Mouse (Mus musculus) MEL (cell line): ENCODE data around the gene Gm6899. TPM values are rescaled to one million over a fixed set of nuclear protein-coding genes. Genes with fewer than 3 reads are reported as not detected.

Source experiments
- DNase-seq: peaks from one replicate; pipeline ENCODE4 v3.0.0; 2011; ENCODE audit warnings: low read depth, low spot score
- H3K27ac ChIP-seq: 2 replicates; pipeline ENCODE4 v1.5.1; 2012; ENCODE audit warnings: low read depth, mild to moderate bottlenecking, control low read depth, low read length, moderate library complexity; ENCODE audit not compliant: control insufficient read depth
- H3K27me3 ChIP-seq, 2 experiments: fragments of 150-350 bp in 1 of 2; sonication (generic) in 1 of 2; 2 replicates each; pipeline ENCODE4 v1.6.1; 2012; ENCODE audit warnings: low read length in 2 of 2, mild to moderate bottlenecking in 2 of 2, improper control_type of control experiment in 1 of 2, moderate library complexity in 1 of 2; ENCODE audit not compliant: insufficient read depth in 2 of 2, control insufficient read depth in 1 of 2
- H3K36me3 ChIP-seq, 2 experiments: 2 replicates each; pipeline ENCODE4 v1.6.1; 2012 to 2014; ENCODE audit warnings: low read length in 2 of 2, improper control_type of control experiment in 1 of 2, inconsistent platforms in 1 of 2, mild to moderate bottlenecking in 1 of 2; ENCODE audit not compliant: insufficient read depth in 2 of 2, control insufficient read depth in 1 of 2
- H3K4me1 ChIP-seq, 2 experiments: fragments of 150-350 bp in 1 of 2; sonication (generic) in 1 of 2; 2 replicates each; pipeline ENCODE4 v1.6.1; 2012; ENCODE audit warnings: low read length in 2 of 2, improper control_type of control experiment in 1 of 2, mild to moderate bottlenecking in 1 of 2; ENCODE audit not compliant: insufficient read depth in 2 of 2, control insufficient read depth in 1 of 2
- H3K4me3 ChIP-seq, 2 experiments: fragments of 150-350 bp in 1 of 2; sonication (generic) in 1 of 2; 2 replicates each; pipeline ENCODE4 v1.5.1; 2012; ENCODE audit warnings: low read depth in 2 of 2, low read length in 2 of 2, mild to moderate bottlenecking in 2 of 2, moderate library complexity in 2 of 2, control low read depth in 1 of 2, improper control_type of control experiment in 1 of 2; ENCODE audit not compliant: control insufficient read depth in 1 of 2, insufficient read depth in 1 of 2
- H3K79me2 ChIP-seq: 2 replicates; pipeline ENCODE4 v1.6.1; 2012; ENCODE audit warnings: mild to moderate bottlenecking, low read length, moderate library complexity; ENCODE audit not compliant: control insufficient read depth, poor library complexity, insufficient read depth
- H3K9ac ChIP-seq: 2 replicates; pipeline ENCODE4 v1.6.1; 2012; ENCODE audit warnings: low read depth, mild to moderate bottlenecking, control low read depth, low read length, moderate library complexity; ENCODE audit not compliant: control insufficient read depth, poor library complexity, severe bottlenecking
- H3K9me3 ChIP-seq: fragments of 150-350 bp; sonication (generic); replicated peaks from 2 replicates; pipeline ENCODE4 v1.6.1; 2012; ENCODE audit warnings: mild to moderate bottlenecking, low read length, improper control_type of control experiment, moderate library complexity; ENCODE audit not compliant: insufficient read depth
- BHLHE40 ChIP-seq: IDR thresholded peaks from 2 replicates; pipeline ENCODE4 v1.6.1; 2012; ENCODE audit warnings: low read depth, mild to moderate bottlenecking, inconsistent platforms, low read length, improper control_type of control experiment, borderline replicate concordance
- CHD1 ChIP-seq: IDR thresholded peaks from 2 replicates; pipeline ENCODE4 v1.6.1; 2012; ENCODE audit warnings: low read depth, mild to moderate bottlenecking, inconsistent platforms, low read length, improper control_type of control experiment
- E2F4 ChIP-seq: IDR thresholded peaks from 2 replicates; pipeline ENCODE4 v1.6.1; 2011; ENCODE audit warnings: low read depth, low read length, improper control_type of control experiment, borderline replicate concordance
- EP300 ChIP-seq, 2 experiments: IDR thresholded peaks; 2 replicates each; pipeline ENCODE4 v1.6.1; 2011; ENCODE audit warnings: improper control_type of control experiment in 2 of 2, low read length in 2 of 2, low read depth in 1 of 2, mild to moderate bottlenecking in 1 of 2
- GATA1 ChIP-seq: IDR thresholded peaks from 2 replicates; pipeline ENCODE4 v1.6.1; 2011; ENCODE audit warnings: low read depth, low read length, improper control_type of control experiment
- HCFC1 ChIP-seq: IDR thresholded peaks from 2 replicates; pipeline ENCODE4 v1.6.1; 2012; ENCODE audit warnings: low read depth, mild to moderate bottlenecking, inconsistent platforms, low read length, improper control_type of control experiment, moderate library complexity
- MEF2A ChIP-seq: IDR thresholded peaks from 2 replicates; pipeline ENCODE4 v1.6.1; 2014; ENCODE audit warnings: low read depth, mild to moderate bottlenecking, inconsistent platforms, low read length, improper control_type of control experiment; ENCODE audit not compliant: poor library complexity, insufficient replicate concordance, severe bottlenecking; ENCODE audit errors: extremely low read depth
- MXI1 ChIP-seq: IDR thresholded peaks from 2 replicates; pipeline ENCODE4 v1.6.1; 2011; ENCODE audit warnings: mild to moderate bottlenecking, low read depth, low read length, improper control_type of control experiment
- MYC ChIP-seq: IDR thresholded peaks from 2 replicates; pipeline ENCODE4 v1.6.1; 2011; ENCODE audit warnings: low read depth, mild to moderate bottlenecking, low read length, improper control_type of control experiment, moderate library complexity
- NELFE ChIP-seq: IDR thresholded peaks from 2 replicates; pipeline ENCODE4 v1.6.1; 2011; ENCODE audit warnings: low read depth, low read length, improper control_type of control experiment
- NRF1 ChIP-seq: IDR thresholded peaks from 2 replicates; pipeline ENCODE4 v1.6.1; 2014; ENCODE audit warnings: low read depth, mild to moderate bottlenecking, inconsistent platforms, low read length, improper control_type of control experiment, moderate library complexity; ENCODE audit not compliant: poor library complexity, insufficient read depth, severe bottlenecking
- POLR2A ChIP-seq, 2 experiments: IDR thresholded peaks; 2 replicates each; pipeline ENCODE4 v1.6.1; 2011 to 2012; ENCODE audit warnings: low read length in 2 of 2, mild to moderate bottlenecking in 2 of 2, control low read depth in 1 of 2, improper control_type of control experiment in 1 of 2, low read depth in 1 of 2, moderate library complexity in 1 of 2; ENCODE audit not compliant: control insufficient read depth in 1 of 2, insufficient read depth in 1 of 2, poor library complexity in 1 of 2
- POLR2AphosphoS5 ChIP-seq: IDR thresholded peaks from 2 replicates; pipeline ENCODE4 v1.6.1; 2012; ENCODE audit warnings: low read depth, borderline replicate concordance, mild to moderate bottlenecking, inconsistent platforms, low read length, moderate library complexity, mixed read lengths
- RAD21 ChIP-seq: IDR thresholded peaks from 2 replicates; pipeline ENCODE4 v1.6.1; 2011; ENCODE audit warnings: mild to moderate bottlenecking, low read depth, low read length, improper control_type of control experiment
- SMC3 ChIP-seq: IDR thresholded peaks from 2 replicates; pipeline ENCODE4 v1.6.1; 2011; ENCODE audit warnings: low read depth, low read length, improper control_type of control experiment
- USF1 ChIP-seq: IDR thresholded peaks from 2 replicates; pipeline ENCODE4 v1.6.1; 2014; ENCODE audit warnings: low read depth, mild to moderate bottlenecking, inconsistent platforms, low read length, improper control_type of control experiment, moderate library complexity
- USF2 ChIP-seq, 2 experiments: IDR thresholded peaks; 2 replicates each; pipeline ENCODE4 v1.6.1; 2011 to 2012; ENCODE audit warnings: improper control_type of control experiment in 2 of 2, low read length in 2 of 2, borderline replicate concordance in 1 of 2, inconsistent platforms in 1 of 2, low read depth in 1 of 2, mild to moderate bottlenecking in 1 of 2; ENCODE audit not compliant: insufficient read depth in 1 of 2
- ZKSCAN1 ChIP-seq: IDR thresholded peaks from 2 replicates; pipeline ENCODE4 v1.6.1; 2012; ENCODE audit warnings: low read depth, mild to moderate bottlenecking, inconsistent platforms, low read length, improper control_type of control experiment, moderate library complexity
- ZMIZ1 ChIP-seq: IDR thresholded peaks from 2 replicates; pipeline ENCODE4 v1.6.1; 2012; ENCODE audit warnings: low read depth, mild to moderate bottlenecking, inconsistent platforms, low read length, improper control_type of control experiment, moderate library complexity
- ZNF384 ChIP-seq: IDR thresholded peaks from 2 replicates; pipeline ENCODE4 v1.6.1; 2012; ENCODE audit warnings: low read depth, mild to moderate bottlenecking, inconsistent platforms, low read length, improper control_type of control experiment
- polyA plus RNA-seq, 2 experiments: library from polyadenylated mRNA; stranded (reverse) in 1 of 2; unstranded in 1 of 2; fragments of >175 nt in 1 of 2; fragments of >200 nt in 1 of 2; gene quantifications; 2 replicates each; pipeline versions ENCODE4 v1.2.1 to v1.2.4; 2012; ENCODE audit warnings: low replicate concordance in 2 of 2, low read depth in 1 of 2; ENCODE audit not compliant: insufficient read length in 2 of 2, insufficient read depth in 1 of 2, missing spikeins in 1 of 2
- total RNA-seq: library from RNA; depleted of rRNA; stranded (reverse); fragments of 300-350 nt; gene quantifications from 2 replicates; pipeline ENCODE4 v1.2.3, GENCODE M21; 2012

The Gm6899 gene
- total and polyA plus RNA-seq, 3 experiments: not detected

DNA sequence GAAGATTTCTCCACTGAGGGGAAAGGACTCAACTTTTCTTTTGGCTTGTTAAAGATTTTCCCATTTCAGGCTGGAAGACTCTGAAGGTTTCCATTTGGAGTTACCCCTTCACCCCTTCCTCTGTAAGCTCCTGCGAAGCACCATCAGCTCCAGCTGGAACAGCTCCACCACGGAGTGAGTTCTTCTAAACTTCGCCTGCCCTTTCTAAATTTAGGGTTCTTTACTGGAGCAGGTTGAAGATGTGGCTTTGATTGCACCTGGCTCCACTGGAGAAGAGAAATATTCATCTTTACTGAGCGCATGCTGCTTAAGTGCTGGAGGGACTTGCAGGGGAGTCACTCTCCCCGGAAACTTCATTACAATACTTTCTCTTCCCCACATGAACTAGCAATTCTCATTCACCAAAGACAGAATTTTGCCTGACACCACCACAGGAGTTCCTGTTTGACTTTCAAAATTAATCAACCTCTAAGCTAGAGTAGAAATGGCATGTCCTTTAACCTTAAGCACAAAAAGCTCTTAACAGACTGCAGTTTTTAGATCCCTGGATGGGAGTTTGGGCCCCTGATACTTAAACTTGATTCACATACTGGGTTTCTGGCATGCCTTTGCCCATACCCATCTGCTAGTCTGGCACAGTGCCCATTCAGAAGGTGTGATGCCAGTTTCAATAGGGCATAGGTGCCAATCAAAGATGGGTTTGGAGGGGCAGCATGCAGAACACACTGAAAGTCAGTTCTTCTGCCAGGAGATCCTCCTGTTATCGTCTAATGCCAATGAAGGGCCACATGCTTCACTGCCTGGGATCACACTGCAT, 6.5 kb upstream of the Gm6899 start:
- no peak overlapping the region for H3K27ac ChIP-seq
- DNase-seq: no peak
- no peaks in the 10 kb centered on the region for H3K79me2 ChIP-seq
- no peak overlapping the region for H3K9ac ChIP-seq
- H3K4me1 ChIP-seq: peaks cover 0 to 2% of the 10 kb centered on the region in 2 experiments; a peak in 1 of 4 replicates
- no peaks in the 10 kb centered on the region for H3K9me3 ChIP-seq
- no peak for TF ChIP-seq E2F4
- no peak for TF ChIP-seq ZNF384
- no peak for TF ChIP-seq BHLHE40
- no peak for TF ChIP-seq GATA1
- no peak for TF ChIP-seq MYC
- TF ChIP-seq MEF2A: no peak
- TF ChIP-seq EP300 (IDR thresholded peaks at IDR 0.05; ENCODE audit: low read depth in 1 of 2, low read length in 2 of 2): no peak
- TF ChIP-seq POLR2AphosphoS5: no peak
- no peak for TF ChIP-seq SMC3
- no peak for TF ChIP-seq NRF1
- TF ChIP-seq NELFE: no peak
- no peak for TF ChIP-seq MXI1
- TF ChIP-seq CHD1: no peak
- TF ChIP-seq ZKSCAN1: no peak
- TF ChIP-seq POLR2A (IDR thresholded peaks at IDR 0.05; ENCODE audit: control insufficient read depth in 1 of 2, insufficient read depth in 1 of 2, low read depth in 1 of 2, low read length in 2 of 2, poor library complexity in 1 of 2): no peak
- no peak for TF ChIP-seq USF2 (IDR thresholded peaks at IDR 0.05; ENCODE audit: borderline replicate concordance in 1 of 2, insufficient read depth in 1 of 2, low read depth in 1 of 2, low read length in 2 of 2)
- no peak for TF ChIP-seq USF1
- TF ChIP-seq ZMIZ1: no peak
- H3K27me3 ChIP-seq: no peaks in the 10 kb centered on the region
- H3K36me3 ChIP-seq: peaks cover 5 to 8% of the 10 kb centered on the region in 2 experiments
- H3K4me3 ChIP-seq: no peak overlapping the region

GRCm38 (mm10) chr11:26587184-26587524, 5.9 kb upstream of the Gm6899 start:
- H3K79me2 ChIP-seq: no peaks in the 10 kb centered on the region
- peaks cover 0 to 2% of the 10 kb centered on the region in 2 experiments; a peak in 1 of 4 replicates for H3K4me1 ChIP-seq
- no peak for TF ChIP-seq HCFC1
- no peak for TF ChIP-seq RAD21
- H3K4me3 ChIP-seq: no peak overlapping the region
- H3K36me3 ChIP-seq: peaks cover 5 to 8% of the 10 kb centered on the region in 2 experiments
- H3K9ac ChIP-seq: no peak overlapping the region
- no peaks in the 10 kb centered on the region for H3K9me3 ChIP-seq
- no peaks in the 10 kb centered on the region for H3K27me3 ChIP-seq
- no peak for DNase-seq
- no peak overlapping the region for H3K27ac ChIP-seq
